Mouse (Mus musculus): ENCODE results near the gene Alcam.

DNA sequence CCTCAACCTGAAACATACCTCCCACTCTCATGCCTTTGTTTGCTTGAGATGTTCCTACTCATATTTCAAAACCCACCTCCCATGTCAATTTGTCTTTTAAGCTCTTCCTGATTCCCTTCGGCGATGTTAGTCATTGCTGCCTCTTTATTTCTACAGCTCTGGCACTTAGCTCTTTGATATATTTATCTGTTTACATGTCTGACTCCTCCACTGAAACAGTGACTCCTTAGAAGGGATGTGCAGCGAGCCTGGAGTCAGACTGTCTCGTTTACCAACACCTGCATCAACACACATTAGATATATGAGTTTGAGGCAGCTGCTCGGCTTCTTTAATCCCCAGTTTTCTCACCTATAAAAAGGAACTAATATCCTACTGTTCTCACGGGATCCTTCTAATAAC, 12.9 kb upstream of the Alcam start:
- no peak for TF ChIP-seq CTCF (IDR thresholded peaks at IDR 0.05; ENCODE audit: low read depth, low read length)
- TF ChIP-seq POLR2A (IDR thresholded peaks at IDR 0.05; ENCODE audit: extremely low read depth, insufficient read depth, low read length), result no peak

Data from liver, adult 2 months (tissue).